ENCODE assay signal across 12 mouse cellular contexts in genomic region chr4:123412981-123413380, GRCm38 (mm10).
DNase-seq lines count a peak whose midpoint lies in the region; ATAC-seq and TF ChIP-seq lines count a peak whose summit lies in the region.
"Had no signal": no experiment of that assay in that cellular context is flagged by ENCODE, and none has a peak within 500 bp of the region (broad histone marks: within the 10 kb centered on the region; RNA-seq: fewer than 3 reads in every experiment).

No protein-coding gene starts in this region.

- no peak for ATAC-seq in heart, embryonic 12.5 days (ENCODE audit: insufficient number of reproducible peaks, low FRiP score)
- ATAC-seq in lung, embryonic 14.5 days (ENCODE audit: insufficient read depth): no peak
- ATAC-seq in forebrain, embryonic 15.5 days (replicated peaks): no peak
- ATAC-seq in neural tube, embryonic 14.5 days (ENCODE audit: low read depth): no peak
- ATAC-seq in CD4-positive, CD25-positive, alpha-beta regulatory T cell, adult 4 months: no peak
- ATAC-seq: activated CD4-positive, CD25-positive, alpha-beta regulatory T cell, adult 4 months had no signal

- no peaks in the 10 kb centered on the region for H3K9me3 ChIP-seq in heart, embryonic 12.5 days (replicated peaks)
- no peaks in the 10 kb centered on the region for H3K9me3 ChIP-seq in lung, embryonic 14.5 days (ENCODE audit: low read depth, low read length)
- H3K9me3 ChIP-seq in forebrain, embryonic 15.5 days: no peaks in the 10 kb centered on the region
- no peaks in the 10 kb centered on the region for H3K9me3 ChIP-seq in neural tube, embryonic 14.5 days (ENCODE audit: control insufficient read depth, low read length)

- peaks cover 9% of the 10 kb centered on the region for H3K36me3 ChIP-seq in heart, embryonic 12.5 days
- H3K36me3 ChIP-seq in lung, embryonic 14.5 days (ENCODE audit: insufficient read depth): peaks cover 13% of the 10 kb centered on the region
- no peaks in the 10 kb centered on the region for H3K36me3 ChIP-seq in forebrain, embryonic 15.5 days
- H3K36me3 ChIP-seq in neural tube, embryonic 14.5 days (ENCODE audit: control insufficient read depth, insufficient read depth, low read length): no peaks in the 10 kb centered on the region

- no peaks in the 10 kb centered on the region for H3K27me3 ChIP-seq in heart, embryonic 12.5 days (replicated peaks)
- no peaks in the 10 kb centered on the region for H3K27me3 ChIP-seq in lung, embryonic 14.5 days (ENCODE audit: insufficient read depth, low read length)
- H3K27me3 ChIP-seq in forebrain, embryonic 15.5 days: no peaks in the 10 kb centered on the region
- no peaks in the 10 kb centered on the region for H3K27me3 ChIP-seq in neural tube, embryonic 14.5 days (ENCODE audit: control insufficient read depth, insufficient read depth, low read length)

- DNase-seq in heart, adult 18-20 months: no peak
- no peak for DNase-seq in lung, embryonic 14.5 days
- DNase-seq in lung, adult 18-20 months: no peak
- no peak for DNase-seq in adrenal gland, postnatal 36 days
- DNase-seq: cerebellum, adult 2 months; kidney, adult 11 months had no signal

- H3K27ac ChIP-seq in heart, embryonic 12.5 days (ENCODE audit: poor library complexity, severe bottlenecking): peak overlapping the region; percentile 94
- H3K27ac ChIP-seq in lung, embryonic 14.5 days (ENCODE audit: low read depth): peak overlapping the region; percentile 90
- H3K27ac ChIP-seq in forebrain, embryonic 15.5 days (replicated peaks): 0 out of 2 replicates have a peak overlapping the region, but pooled peaks have one; percentile 86
- H3K27ac ChIP-seq in neural tube, embryonic 14.5 days (ENCODE audit: low read depth, low read length): no peak overlapping the region; the same call in 1 of the 2 replicates
- H3K27ac ChIP-seq: liver, embryonic 14.5 days had no signal

- 52% methylated on average over 2 of the region's 2 CpGs for WGBS in heart, embryonic 12.5 days
- 27% methylated on average over 2 of the region's 2 CpGs for WGBS in lung, embryonic 14.5 days
- WGBS in forebrain, embryonic 15.5 days: 51% methylated on average over 2 of the region's 2 CpGs
- 56% methylated on average over 2 of the region's 2 CpGs for WGBS in neural tube, embryonic 14.5 days

- 0 out of 2 replicates have a peak overlapping the region, but pooled peaks have one; percentile 84 for H3K4me3 ChIP-seq in heart, embryonic 12.5 days
- H3K4me3 ChIP-seq in lung, embryonic 14.5 days (ENCODE audit: low read depth, low read length): no peak overlapping the region; the same call in 1 of the 2 replicates
- H3K4me3 ChIP-seq in forebrain, embryonic 15.5 days: no peak overlapping the region
- H3K4me3 ChIP-seq in neural tube, embryonic 14.5 days (ENCODE audit: low read depth, low read length): no peak overlapping the region

- peak overlapping the region; percentile 88 for H3K4me2 ChIP-seq in heart, embryonic 12.5 days
- peak overlapping the region; percentile 82 for H3K4me2 ChIP-seq in lung, embryonic 14.5 days
- H3K4me2 ChIP-seq in forebrain, embryonic 15.5 days (replicated peaks): peak overlapping the region; percentile 80; the same call in 1 of the 2 replicates
- peak overlapping the region; percentile 88; the same call in 1 of the 2 replicates for H3K4me2 ChIP-seq in neural tube, embryonic 14.5 days (ENCODE audit: low read depth, low read length)

- 0 out of 2 replicates have a peak overlapping the region, but pooled peaks have one; percentile 81 for H3K9ac ChIP-seq in heart, embryonic 12.5 days
- H3K9ac ChIP-seq in lung, embryonic 14.5 days: no peak overlapping the region
- no peak overlapping the region for H3K9ac ChIP-seq in forebrain, embryonic 15.5 days (replicated peaks)
- no peak overlapping the region for H3K9ac ChIP-seq in neural tube, embryonic 14.5 days (replicated peaks; ENCODE audit: low read depth, low read length)

- TF ChIP-seq CTCF in lung, embryonic 14.5 days (IDR thresholded peaks at IDR 0.05; ENCODE audit: low read depth): no peak

- peaks cover 51% of the 10 kb centered on the region for H3K4me1 ChIP-seq in heart, embryonic 12.5 days (replicated peaks)
- H3K4me1 ChIP-seq in lung, embryonic 14.5 days (ENCODE audit: insufficient read depth): peaks cover 19% of the 10 kb centered on the region
- H3K4me1 ChIP-seq in forebrain, embryonic 15.5 days: peaks cover 38% of the 10 kb centered on the region
- H3K4me1 ChIP-seq in neural tube, embryonic 14.5 days (ENCODE audit: control insufficient read depth, insufficient read depth, low read length): peaks cover 32% of the 10 kb centered on the region
